Mouse (Mus musculus) midbrain, embryonic 10.5 days (tissue): ENCODE measurements around the gene Olfr721-ps1. TPM values are rescaled to one million over a fixed set of nuclear protein-coding genes. Genes with fewer than 3 reads are reported as not detected.

Experiments used
- DNase-seq: peaks from one replicate; pipeline ENCODE4 v3.0.0-alpha.2; 2017; ENCODE audit warnings: low spot score
- H3K27ac ChIP-seq: fragments of 300-500 bp; sonication (generic); replicated peaks from 2 replicates; pipeline ENCODE4 v1.5.1; 2016; ENCODE audit warnings: mild to moderate bottlenecking
- H3K27me3 ChIP-seq: fragments of 300-500 bp; sonication (generic); 2 replicates; pipeline ENCODE4 v1.6.1; 2016; ENCODE audit warnings: low read depth, mild to moderate bottlenecking; ENCODE audit not compliant: poor library complexity, severe bottlenecking
- H3K36me3 ChIP-seq: fragments of 300-500 bp; sonication (generic); 2 replicates; pipeline ENCODE4 v1.6.1; 2016; ENCODE audit warnings: mild to moderate bottlenecking, moderate library complexity
- H3K4me1 ChIP-seq: fragments of 300-500 bp; sonication (generic); 2 replicates; pipeline ENCODE4 v1.6.1; 2016
- H3K4me3 ChIP-seq: fragments of 300-500 bp; sonication (generic); 2 replicates; pipeline ENCODE4 v1.5.1; 2016; ENCODE audit warnings: mild to moderate bottlenecking, moderate library complexity
- H3K9me3 ChIP-seq: fragments of 300-500 bp; sonication (generic); replicated peaks from 2 replicates; pipeline ENCODE4 v1.6.1; 2016; ENCODE audit warnings: mild to moderate bottlenecking
- WGBS: fragments of 180-500 bp; shearing (Covaris S2); methylation state at CpG from one replicate; pipeline ENCODE4 v1.1.7; 2016; 5-methylcytosine and 5-hydroxymethylcytosine counted together
- polyA plus RNA-seq: library from polyadenylated mRNA; unstranded; fragments of >200 nt; fragmentation: Nextera tagmentation; extraction: Ambion mirVana; gene quantifications from 2 replicates; pipeline ENCODE4 v1.2.1, GENCODE M21; 2016

The Olfr721-ps1 gene
- polyA plus RNA-seq: not detected in 2 replicates

- Histone ChIP-seq H3K4me3 (no peak within 1 kb of the TSS), H3K36me3 (no peaks in the 10 kb centered on the region), H3K27me3 (no peaks in the 10 kb centered on the region), H3K9me3 (peaks cover 11% of the 10 kb centered on the region; the same call in 1 of the 2 replicates), H3K4me1 (no peaks in the 10 kb centered on the region), H3K27ac (no peak within 1 kb of the TSS)
- 86% methylated on average over 2 of the region's 2 CpGs for WGBS
- DNase-seq: no peak
Observed at GRCm38 (mm10) chr14:14400998-14401397, at the start of gene Olfr721-ps1. Gene Olfr721-ps1, plus strand, starts transcription at chr14:14401298.

GRCm38 (mm10) chr14:14351721-14352590 is 49.1 kb upstream of the Olfr721-ps1 start:
- WGBS: 92% methylated on average over 9 of the region's 9 CpGs
- no peak overlapping the region for H3K27ac ChIP-seq
- H3K4me1 ChIP-seq: peaks cover under 1% of the 10 kb centered on the region; the same call in 1 of the 2 replicates
- peaks cover 91% of the 10 kb centered on the region for H3K9me3 ChIP-seq
- H3K36me3 ChIP-seq: peaks cover 40% of the 10 kb centered on the region
- no peak overlapping the region for H3K4me3 ChIP-seq
- H3K27me3 ChIP-seq: no peaks in the 10 kb centered on the region
- peak; percentile 20 for DNase-seq

- Histone ChIP-seq H3K9me3 (peaks cover 84% of the 10 kb centered on the region), H3K36me3 (peaks cover 34% of the 10 kb centered on the region), H3K27me3 (no peaks in the 10 kb centered on the region), H3K4me1 (no peaks in the 10 kb centered on the region), H3K27ac (no peak overlapping the region), H3K4me3 (no peak overlapping the region)
- 85% methylated on average over 6 of the region's 6 CpGs for WGBS
- peak; percentile 29 for DNase-seq
Observed at GRCm38 (mm10) chr14:14352606-14353005, 48.5 kb upstream of the Olfr721-ps1 start.

- 97% methylated on average over 7 of the region's 7 CpGs for WGBS
Observed at GRCm38 (mm10) chr14:14353081-14353732, 47.9 kb upstream of the Olfr721-ps1 start.

GRCm38 (mm10) chr14:14353740-14354510 is 47.2 kb upstream of the Olfr721-ps1 start:
- Histone ChIP-seq H3K4me1 (no peaks in the 10 kb centered on the region), H3K27ac (no peak overlapping the region), H3K9me3 (peaks cover 71% of the 10 kb centered on the region), H3K36me3 (peaks cover 24% of the 10 kb centered on the region), H3K4me3 (no peak overlapping the region), H3K27me3 (no peaks in the 10 kb centered on the region)
- peak; percentile 38 for DNase-seq
- 92% methylated on average over 8 of the region's 8 CpGs for WGBS

More at GRCm38 (mm10) chr14:14353081-14353732, 47.9 kb upstream of the Olfr721-ps1 start:
- no peaks in the 10 kb centered on the region for H3K27me3 ChIP-seq
- H3K4me3 ChIP-seq: no peak overlapping the region
- DNase-seq: peak; percentile 25
- peaks cover 78% of the 10 kb centered on the region for H3K9me3 ChIP-seq
- H3K27ac ChIP-seq: no peak overlapping the region
- no peaks in the 10 kb centered on the region for H3K4me1 ChIP-seq
- H3K36me3 ChIP-seq: peaks cover 29% of the 10 kb centered on the region

- peak; percentile 27 for DNase-seq
- H3K4me1 ChIP-seq: no peaks in the 10 kb centered on the region
- WGBS: 96% methylated on average over 13 of the region's 13 CpGs
- H3K9me3 ChIP-seq: peaks cover 63% of the 10 kb centered on the region
- no peaks in the 10 kb centered on the region for H3K27me3 ChIP-seq
- no peak overlapping the region for H3K4me3 ChIP-seq
- H3K27ac ChIP-seq: no peak overlapping the region
- peaks cover 16% of the 10 kb centered on the region for H3K36me3 ChIP-seq
Observed at GRCm38 (mm10) chr14:14354511-14355359, 46.4 kb upstream of the Olfr721-ps1 start.

- 92% methylated on average over 8 of the region's 8 CpGs for WGBS
- Histone ChIP-seq H3K4me3 (no peak overlapping the region), H3K27me3 (no peaks in the 10 kb centered on the region), H3K9me3 (peaks cover 57% of the 10 kb centered on the region), H3K4me1 (no peaks in the 10 kb centered on the region), H3K36me3 (peaks cover 11% of the 10 kb centered on the region), H3K27ac (no peak overlapping the region)
- peak; percentile 12 for DNase-seq
Observed at GRCm38 (mm10) chr14:14355360-14355646, 45.8 kb upstream of the Olfr721-ps1 start.

- Histone ChIP-seq H3K4me3 (no peak overlapping the region), H3K27me3 (no peaks in the 10 kb centered on the region), H3K27ac (no peak overlapping the region), H3K36me3 (no peaks in the 10 kb centered on the region), H3K4me1 (no peaks in the 10 kb centered on the region), H3K9me3 (peaks cover 13% of the 10 kb centered on the region; the same call in 1 of the 2 replicates)
- no peak for DNase-seq
- 100% methylated on average over 1 of the region's 1 CpGs for WGBS
Observed at GRCm38 (mm10) chr14:14395535-14395934, 5.6 kb upstream of the Olfr721-ps1 start.

- DNase-seq: no peak
- WGBS: 76% methylated on average over 3 of the region's 3 CpGs
- no peaks in the 10 kb centered on the region for H3K4me1 ChIP-seq
- no peak overlapping the region for H3K27ac ChIP-seq
- H3K27me3 ChIP-seq: no peaks in the 10 kb centered on the region
- H3K36me3 ChIP-seq: no peaks in the 10 kb centered on the region
- no peak overlapping the region for H3K4me3 ChIP-seq
- peaks cover 2% of the 10 kb centered on the region; the same call in 1 of the 2 replicates for H3K9me3 ChIP-seq
Observed at GRCm38 (mm10) chr14:14436078-14436658, 35.1 kb downstream of the Olfr721-ps1 start.
